Mouse (Mus musculus): Measurements from ENCODE around the gene Ache. TPM values are rescaled to one million over a fixed set of nuclear protein-coding genes. Genes with fewer than 3 reads are reported as not detected.
"Not testable (repeated sequence)": the region's sequence is repeated elsewhere in the genome, so short reads cannot be mapped to it uniquely, and the experiment has no call there.

Ache gene
- 9.8 and 10.8 TPM in 2 replicates for polyA plus RNA-seq (2015; fragmentation: Nextera tagmentation; extraction: Ambion mirVana)

DNA sequence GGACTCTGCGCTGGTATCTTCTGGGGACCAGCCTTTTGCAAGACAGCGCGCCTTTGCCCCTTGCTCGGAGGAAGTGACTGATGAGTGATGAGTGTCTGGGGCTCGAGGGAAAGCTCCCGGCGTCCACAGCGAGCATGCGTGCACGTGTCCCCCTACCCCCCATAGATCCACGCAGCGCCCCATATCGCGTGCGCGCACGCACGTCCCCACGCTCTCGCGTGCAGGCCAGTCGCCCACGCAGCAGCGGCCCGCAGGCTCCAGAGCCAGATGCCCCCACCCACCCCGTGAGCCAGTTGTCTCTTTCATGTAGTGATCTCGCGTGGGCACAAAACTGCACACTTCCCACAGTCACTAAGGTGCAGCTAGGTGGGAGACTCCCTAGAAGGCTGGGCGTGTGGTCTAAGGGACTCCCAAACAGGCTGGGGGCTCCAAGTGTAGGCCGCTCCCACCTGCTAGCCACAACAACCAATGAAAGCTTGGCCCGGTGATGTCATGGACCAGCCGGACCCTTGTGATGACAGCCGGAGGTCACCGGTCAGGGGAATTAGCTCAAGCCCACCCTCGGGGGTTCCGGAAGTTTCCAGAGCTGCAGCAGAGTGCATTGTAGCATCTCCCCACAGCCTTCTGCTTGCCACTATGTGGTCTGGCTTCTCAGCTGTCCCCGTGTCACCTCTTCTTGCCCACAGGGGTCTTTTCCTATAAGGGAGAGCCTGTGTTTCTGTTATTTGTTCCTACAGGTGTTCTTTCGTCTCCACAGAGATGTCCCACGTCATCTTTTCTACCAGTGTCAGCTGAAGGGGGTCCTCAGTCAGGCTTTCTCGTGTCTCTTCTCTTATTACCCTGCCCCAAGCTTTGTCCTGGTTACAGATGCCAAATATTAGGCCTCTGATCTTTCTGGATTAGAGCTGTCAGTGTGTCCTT is at the start of gene Ache:
Gene Ache, plus strand, starts transcription at position 488 of the 921 bp plus-strand sequence.
- ATAC-seq (ENCODE audit: insufficient read depth, low FRiP score): 0 out of 2 replicates have a peak, but pooled peaks have one; percentile 20

GRCm38 (mm10) chr5:137263897-137264720 is 23.2 kb upstream of the Ache start:
- no peak overlapping the region for H3K4me2 ChIP-seq (ENCODE audit: low read depth, low read length)
- no peak overlapping the region for H3K4me3 ChIP-seq (replicated peaks; ENCODE audit: low read length)
- no peaks in the 10 kb centered on the region for H3K36me3 ChIP-seq (ENCODE audit: control insufficient read depth, insufficient read depth, low read length)
- ATAC-seq (ENCODE audit: insufficient read depth, low FRiP score): no peak
- H3K27me3 ChIP-seq (ENCODE audit: control insufficient read depth, insufficient read depth, low read length): no peaks in the 10 kb centered on the region
- no peaks in the 10 kb centered on the region for H3K9me3 ChIP-seq (replicated peaks; ENCODE audit: control insufficient read depth, low read length)
- H3K4me1 ChIP-seq (ENCODE audit: control insufficient read depth, insufficient read depth, low read length): no peaks in the 10 kb centered on the region
- no peak overlapping the region for H3K9ac ChIP-seq (ENCODE audit: low read length)
- H3K27ac ChIP-seq (ENCODE audit: low read length): no peak overlapping the region
- WGBS: 67% methylated on average over 14 of the region's 14 CpGs

More for the DNA sequence above, at the start of gene Ache:
- peak within 1 kb of the TSS; percentile 75 for H3K4me2 ChIP-seq (ENCODE audit: low read depth, low read length)
- no peaks in the 10 kb centered on the region for H3K9me3 ChIP-seq (replicated peaks; ENCODE audit: control insufficient read depth, low read length)
- H3K36me3 ChIP-seq (ENCODE audit: control insufficient read depth, insufficient read depth, low read length): no peaks in the 10 kb centered on the region
- H3K9ac ChIP-seq (ENCODE audit: low read length): peak within 1 kb of the TSS; percentile 66
- H3K4me3 ChIP-seq (replicated peaks; ENCODE audit: low read length): peak within 1 kb of the TSS; percentile 46
- peaks cover 33% of the 10 kb centered on the region for H3K4me1 ChIP-seq (ENCODE audit: control insufficient read depth, insufficient read depth, low read length)
- H3K27me3 ChIP-seq (ENCODE audit: control insufficient read depth, insufficient read depth, low read length): peaks cover 34% of the 10 kb centered on the region
- H3K27ac ChIP-seq (ENCODE audit: low read length): no peak within 1 kb of the TSS; the same call in 1 of the 2 replicates
- WGBS: 3% methylated on average over 40 of the region's 40 CpGs

DNA sequence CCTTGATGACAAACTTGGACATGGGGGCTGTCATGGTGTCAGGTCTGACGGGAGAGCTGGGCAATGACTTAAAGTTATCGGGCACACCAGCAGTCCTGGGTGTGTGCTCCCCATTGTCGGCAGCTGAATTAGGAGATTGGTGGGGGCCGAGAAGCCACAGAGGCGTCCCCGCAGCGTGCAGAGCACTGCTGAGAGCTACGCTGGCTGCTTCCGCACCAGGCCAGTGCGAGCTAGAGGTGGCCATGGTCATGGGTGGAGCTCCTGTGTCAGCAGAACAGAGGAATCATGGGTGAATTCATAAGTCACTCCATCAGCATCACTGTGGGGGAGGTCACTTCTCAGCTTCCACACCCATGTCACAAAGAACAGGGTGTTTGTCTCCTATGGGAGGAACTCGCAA is 22.5 kb upstream of the Ache start:
- no peaks in the 10 kb centered on the region for H3K9me3 ChIP-seq (replicated peaks; ENCODE audit: control insufficient read depth, low read length)
- ATAC-seq (ENCODE audit: insufficient read depth, low FRiP score): no peak
- no peaks in the 10 kb centered on the region for H3K27me3 ChIP-seq (ENCODE audit: control insufficient read depth, insufficient read depth, low read length)
- no peak overlapping the region for H3K4me2 ChIP-seq (ENCODE audit: low read depth, low read length)
- H3K4me3 ChIP-seq (replicated peaks; ENCODE audit: low read length): no peak overlapping the region
- no peak overlapping the region for H3K9ac ChIP-seq (ENCODE audit: low read length)
- 86% methylated on average over 11 of the region's 11 CpGs for WGBS
- no peaks in the 10 kb centered on the region for H3K4me1 ChIP-seq (ENCODE audit: control insufficient read depth, insufficient read depth, low read length)
- no peaks in the 10 kb centered on the region for H3K36me3 ChIP-seq (ENCODE audit: control insufficient read depth, insufficient read depth, low read length)
- H3K27ac ChIP-seq (ENCODE audit: low read length): no peak overlapping the region

- H3K4me2 ChIP-seq (ENCODE audit: low read depth, low read length): peak overlapping the region; percentile 27
- no peaks in the 10 kb centered on the region for H3K9me3 ChIP-seq (replicated peaks; ENCODE audit: control insufficient read depth, low read length)
- WGBS: 25% methylated on average over 18 of the region's 18 CpGs
- no peak; the same call in 1 of the 2 replicates for ATAC-seq (ENCODE audit: insufficient read depth, low FRiP score)
- H3K27me3 ChIP-seq (ENCODE audit: control insufficient read depth, insufficient read depth, low read length): no peaks in the 10 kb centered on the region
- peak overlapping the region; percentile 18; the same call in 1 of the 2 replicates for H3K9ac ChIP-seq (ENCODE audit: low read length)
- no peaks in the 10 kb centered on the region for H3K36me3 ChIP-seq (ENCODE audit: control insufficient read depth, insufficient read depth, low read length)
- H3K4me3 ChIP-seq (replicated peaks; ENCODE audit: low read length): peak overlapping the region; percentile 3; the same call in 1 of the 2 replicates
- H3K4me1 ChIP-seq (ENCODE audit: control insufficient read depth, insufficient read depth, low read length): no peaks in the 10 kb centered on the region
- H3K27ac ChIP-seq (ENCODE audit: low read length): no peak overlapping the region
Observed at GRCm38 (mm10) chr5:137268131-137268910, 19.0 kb upstream of the Ache start.

GRCm38 (mm10) chr5:137277360-137278342 is 9.7 kb upstream of the Ache start:
- no peaks in the 10 kb centered on the region for H3K4me1 ChIP-seq (ENCODE audit: control insufficient read depth, insufficient read depth, low read length)
- no peak overlapping the region for H3K4me3 ChIP-seq (replicated peaks; ENCODE audit: low read length)
- H3K9me3 ChIP-seq (replicated peaks; ENCODE audit: control insufficient read depth, low read length): no peaks in the 10 kb centered on the region
- 33% methylated on average over 18 of the region's 18 CpGs for WGBS
- no peaks in the 10 kb centered on the region for H3K27me3 ChIP-seq (ENCODE audit: control insufficient read depth, insufficient read depth, low read length)
- H3K4me2 ChIP-seq (ENCODE audit: low read depth, low read length): peak overlapping the region; percentile 5; the same call in 1 of the 2 replicates
- ATAC-seq (ENCODE audit: insufficient read depth, low FRiP score): peak; percentile 78
- H3K9ac ChIP-seq (ENCODE audit: low read length): no peak overlapping the region
- H3K27ac ChIP-seq (ENCODE audit: low read length): no peak overlapping the region
- H3K36me3 ChIP-seq (ENCODE audit: control insufficient read depth, insufficient read depth, low read length): no peaks in the 10 kb centered on the region

DNA sequence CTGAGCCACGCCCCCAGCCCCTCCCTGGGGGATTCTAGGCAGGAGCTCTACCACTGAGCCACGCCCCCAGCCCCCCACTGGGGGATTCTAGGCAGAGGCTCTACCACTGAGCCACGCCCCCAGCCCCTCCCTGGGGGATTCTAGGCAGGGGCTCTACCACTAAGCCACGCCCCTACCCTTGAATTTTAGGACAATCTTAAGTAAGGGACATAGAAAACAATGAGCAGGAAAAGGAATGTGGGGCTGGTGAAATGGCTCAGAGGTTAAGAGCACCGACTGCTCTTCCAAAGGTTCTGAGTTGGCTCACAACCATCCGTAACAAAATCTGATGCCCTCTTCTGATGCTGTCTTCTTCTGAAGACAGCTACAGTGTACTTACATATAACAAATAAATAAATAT is 2.9 kb upstream of the Ache start:
- H3K27ac ChIP-seq (ENCODE audit: low read length); H3K4me2 ChIP-seq (ENCODE audit: low read depth, low read length); H3K36me3 ChIP-seq (ENCODE audit: control insufficient read depth, insufficient read depth, low read length); H3K9me3 ChIP-seq (replicated peaks; ENCODE audit: control insufficient read depth, low read length); H3K9ac ChIP-seq (ENCODE audit: low read length); ATAC-seq (ENCODE audit: insufficient read depth, low FRiP score); H3K4me3 ChIP-seq (replicated peaks; ENCODE audit: low read length): not testable (repeated sequence)
- peaks cover 23% of the 10 kb centered on the region for H3K4me1 ChIP-seq (ENCODE audit: control insufficient read depth, insufficient read depth, low read length)
- WGBS: 79% methylated on average over 5 of the region's 6 CpGs
- H3K27me3 ChIP-seq (ENCODE audit: control insufficient read depth, insufficient read depth, low read length): peaks cover 25% of the 10 kb centered on the region

DNA sequence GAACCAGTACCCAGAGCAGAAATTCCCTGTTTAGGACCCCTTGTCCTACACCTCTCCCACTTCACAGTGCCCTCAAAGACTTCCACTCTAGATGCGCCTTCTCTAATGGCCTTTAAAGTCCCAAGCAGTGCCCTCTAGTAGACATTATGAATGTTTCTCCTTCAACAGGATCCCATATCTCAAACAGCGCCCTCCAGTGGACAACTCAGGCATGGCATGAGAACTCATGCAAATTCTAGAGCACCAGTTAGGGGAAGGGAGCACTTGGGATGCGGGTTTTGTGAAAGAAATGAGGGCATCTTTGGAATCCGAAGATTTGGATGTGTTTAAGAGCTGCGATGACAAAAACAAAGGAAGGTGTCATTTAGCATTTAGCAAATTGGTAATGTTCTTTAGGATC is 2.3 kb upstream of the Ache start:
- Histone ChIP-seq H3K9me3 (replicated peaks; ENCODE audit: control insufficient read depth, low read length) (no peaks in the 10 kb centered on the region), H3K36me3 (ENCODE audit: control insufficient read depth, insufficient read depth, low read length) (no peaks in the 10 kb centered on the region), H3K27me3 (ENCODE audit: control insufficient read depth, insufficient read depth, low read length) (peaks cover 30% of the 10 kb centered on the region), H3K4me3 (replicated peaks; ENCODE audit: low read length) (no peak overlapping the region), H3K4me1 (ENCODE audit: control insufficient read depth, insufficient read depth, low read length) (peaks cover 29% of the 10 kb centered on the region), H3K9ac (ENCODE audit: low read length) (no peak overlapping the region), H3K4me2 (ENCODE audit: low read depth, low read length) (no peak overlapping the region), H3K27ac (ENCODE audit: low read length) (no peak overlapping the region)
- ATAC-seq (ENCODE audit: insufficient read depth, low FRiP score): no peak
- WGBS: 59% methylated on average over 5 of the region's 5 CpGs

DNA sequence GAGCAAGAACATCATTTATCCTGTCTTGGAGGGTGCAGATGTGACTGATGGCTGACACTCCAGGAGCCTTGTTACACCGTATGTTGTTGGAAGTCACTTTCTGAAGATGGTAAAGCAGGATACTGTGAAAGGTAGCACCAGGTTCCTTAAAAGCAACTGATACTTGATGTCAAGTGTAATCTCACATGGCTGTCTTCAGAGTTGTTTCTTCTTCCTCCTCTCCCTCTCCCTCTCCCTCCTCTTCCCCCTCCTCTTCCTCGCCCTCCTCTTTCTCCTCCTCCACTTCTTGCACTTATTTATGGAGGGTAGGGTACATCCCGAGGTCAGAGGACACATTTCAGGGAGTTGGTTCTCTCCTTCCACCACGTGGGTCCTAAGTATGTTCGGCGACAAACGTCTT is 1.3 kb upstream of the Ache start:
- Histone ChIP-seq H3K9ac (ENCODE audit: low read length) (no peak overlapping the region), H3K4me2 (ENCODE audit: low read depth, low read length) (no peak overlapping the region), H3K4me1 (ENCODE audit: control insufficient read depth, insufficient read depth, low read length) (peaks cover 33% of the 10 kb centered on the region), H3K27ac (ENCODE audit: low read length) (no peak overlapping the region), H3K27me3 (ENCODE audit: control insufficient read depth, insufficient read depth, low read length) (peaks cover 34% of the 10 kb centered on the region), H3K9me3 (replicated peaks; ENCODE audit: control insufficient read depth, low read length) (no peaks in the 10 kb centered on the region), H3K36me3 (ENCODE audit: control insufficient read depth, insufficient read depth, low read length) (no peaks in the 10 kb centered on the region), H3K4me3 (replicated peaks; ENCODE audit: low read length) (no peak overlapping the region)
- WGBS: 30% methylated on average over 7 of the region's 7 CpGs
- ATAC-seq (ENCODE audit: insufficient read depth, low FRiP score): no peak
